Mouse (Mus musculus) Patski (cell line): Measurements from ENCODE around the gene Gm5142. TPM values are rescaled to one million over a fixed set of nuclear protein-coding genes. Genes with fewer than 3 reads are reported as not detected.

Experiments used
- ATAC-seq: fragments of 100-300 bp; one replicate; pipeline ENCODE4 v1.8.0; 2021
- CTCF ChIA-PET: fragments of 350-600 bp; sonication (Branson Sonifier 250); formaldehyde crosslinking; loops from one replicate; lab custom pipeline; 2022; ENCODE audit warnings: inconsistent platforms; lab: Charles Lee
- POLR2A ChIA-PET: fragments of 350-600 bp; sonication (Branson Sonifier 250); formaldehyde crosslinking; loops from one replicate; lab custom pipeline; 2022; ENCODE audit warnings: antibody characterized with exemption, inconsistent platforms; lab: Charles Lee
- DNase-seq: peaks from one replicate; pipeline ENCODE4 v3.0.0-alpha.2; 2011; ENCODE audit warnings: low read depth, low spot score
- H3K27me3 ChIP-seq: fragments of 371-371 bp; one replicate; pipeline ENCODE4 v1.5.1; 2021
- CTCF ChIP-seq: fragments of 100-300 bp; IDR thresholded peaks from one replicate; pipeline ENCODE4 v1.5.1; 2021
- in situ Hi-C: fragments of 300-500 bp; cut with MboI; formaldehyde crosslinking; loops from 3 replicates; pipeline ENCODE4 v1.11.1; 2018; ENCODE audit warnings: low pct_unique_long_range_greater_than_20kb, mixed read lengths
- polyA plus RNA-seq: library from polyadenylated mRNA; unstranded; gene quantifications from one replicate; pipeline ENCODE4 v1.2.3, GENCODE M21; 2021

Gene Gm5142
- not detected for polyA plus RNA-seq

GRCm38 (mm10) chr14:59178649-59179048 lies at the start of gene Gm5142:
Gene Gm5142, minus strand, starts transcription at chr14:59178749.
- ChIA-PET POLR2A (no interaction called here), CTCF (no interaction called here)
- DNase-seq (no peak), ATAC-seq (no peak)
- peaks cover 32% of the 10 kb centered on the region for H3K27me3 ChIP-seq
- no peak for TF ChIP-seq CTCF
- in situ Hi-C loops: no loop called here

- in situ Hi-C loops: no loop called here
- no peaks in the 10 kb centered on the region for H3K27me3 ChIP-seq
- ChIA-PET POLR2A (no interaction called here), CTCF (no interaction called here)
- DNase-seq: no peak
- TF ChIP-seq CTCF: no peak
- ATAC-seq: no peak
Observed at GRCm38 (mm10) chr14:59226240-59226639, 47.7 kb upstream of the Gm5142 start.

GRCm38 (mm10) chr14:59219241-59219640 lies 40.7 kb upstream of the Gm5142 start:
- no peak for TF ChIP-seq CTCF
- in situ Hi-C loops: loop anchor here (25.0 kb wide), 1 partner anchor 343 kb away; no protein-coding TSS in a partner anchor
- no peak for DNase-seq
- ChIA-PET POLR2A (no interaction called here), CTCF (no interaction called here)
- no peak for ATAC-seq
- H3K27me3 ChIP-seq: no peaks in the 10 kb centered on the region

GRCm38 (mm10) chr14:59209816-59210215 lies 31.3 kb upstream of the Gm5142 start:
- CTCF ChIA-PET: interaction anchor here (1.0 kb wide), 1 partner anchor 21 kb away, joined by 3 read pairs; no protein-coding TSS in a partner anchor
- POLR2A ChIA-PET: no interaction called here

GRCm38 (mm10) chr14:59209003-59209402 lies 30.5 kb upstream of the Gm5142 start:
- POLR2A ChIA-PET: no interaction called here
- in situ Hi-C loops: loop anchor here (25.0 kb wide), 1 partner anchor 353 kb away; no protein-coding TSS in a partner anchor
- no peak for ATAC-seq
- no peaks in the 10 kb centered on the region for H3K27me3 ChIP-seq
- TF ChIP-seq CTCF: no peak
- no peak for DNase-seq
- CTCF ChIA-PET: interaction anchor here (1.0 kb wide), 1 partner anchor 21 kb away, joined by 3 read pairs; no protein-coding TSS in a partner anchor

More at GRCm38 (mm10) chr14:59209816-59210215, 31.3 kb upstream of the Gm5142 start:
- H3K27me3 ChIP-seq: no peaks in the 10 kb centered on the region
- no peak for ATAC-seq
- no peak for DNase-seq
- in situ Hi-C loops: loop anchor here (25.0 kb wide), 1 partner anchor 352 kb away; no protein-coding TSS in a partner anchor
- TF ChIP-seq CTCF: no peak

GRCm38 (mm10) chr14:59205976-59206583 lies 27.5 kb upstream of the Gm5142 start:
- no peak for TF ChIP-seq CTCF
- ChIA-PET POLR2A (no interaction called here), CTCF (no interaction called here)
- no peaks in the 10 kb centered on the region for H3K27me3 ChIP-seq
- in situ Hi-C loops: loop anchor here (25.0 kb wide), 1 partner anchor 356 kb away; no protein-coding TSS in a partner anchor
- DNase-seq (no peak), ATAC-seq (no peak)

GRCm38 (mm10) chr14:59205461-59205860 lies 26.9 kb upstream of the Gm5142 start:
- ATAC-seq (no peak), DNase-seq (no peak)
- ChIA-PET POLR2A (no interaction called here), CTCF (no interaction called here)
- in situ Hi-C loops: loop anchor here (25.0 kb wide), 1 partner anchor 357 kb away; no protein-coding TSS in a partner anchor
- H3K27me3 ChIP-seq: no peaks in the 10 kb centered on the region
- TF ChIP-seq CTCF: no peak

GRCm38 (mm10) chr14:59201604-59202215 lies 23.2 kb upstream of the Gm5142 start:
- ChIA-PET CTCF (interaction anchor here (0.7 to 0.9 kb wide), 2 partner anchors 47 to 352 kb away, joined by 3 read pairs; no protein-coding TSS in a partner anchor), POLR2A (interaction anchor here (0.9 kb wide), 1 partner anchor 20 kb away, joined by 4 read pairs; no protein-coding TSS in a partner anchor)
- ATAC-seq (no peak), DNase-seq (no peak)
- in situ Hi-C loops: loop anchor here (25.0 kb wide), 1 partner anchor 361 kb away; no protein-coding TSS in a partner anchor
- H3K27me3 ChIP-seq: peaks cover 8% of the 10 kb centered on the region
- TF ChIP-seq CTCF: no peak

- peaks cover 16% of the 10 kb centered on the region for H3K27me3 ChIP-seq
- in situ Hi-C loops: loop anchor here (25.0 kb wide), 1 partner anchor 361 kb away; no protein-coding TSS in a partner anchor
- POLR2A ChIA-PET: interaction anchor here (0.9 kb wide), 1 partner anchor 21 kb away, joined by 4 read pairs; no protein-coding TSS in a partner anchor
- peak; percentile 73 for TF ChIP-seq CTCF
- DNase-seq (peak; percentile 41), ATAC-seq (peak; percentile 94)
- CTCF ChIA-PET: interaction anchor here (0.9 kb wide), 1 partner anchor 353 kb away, joined by 3 read pairs; no protein-coding TSS in a partner anchor
Observed at GRCm38 (mm10) chr14:59200711-59201603, 22.4 kb upstream of the Gm5142 start, which contains the start of gene Rcbtb1. Gene Rcbtb1, plus strand, starts transcription at chr14:59201209.

- in situ Hi-C loops: no loop called here
- no peak for TF ChIP-seq CTCF
- no peak for DNase-seq
- H3K27me3 ChIP-seq: peaks cover 22% of the 10 kb centered on the region
- ChIA-PET POLR2A (interaction anchor here (0.8 kb wide), 1 partner anchor 12 kb away, joined by 3 read pairs; no protein-coding TSS in a partner anchor), CTCF (no interaction called here)
- ATAC-seq: no peak
Observed at GRCm38 (mm10) chr14:59186121-59186520, 7.6 kb upstream of the Gm5142 start.
